Mouse (Mus musculus): ENCODE measurements around the gene Anxa7.

- no peak for TF ChIP-seq CTCF (IDR thresholded peaks at IDR 0.05; ENCODE audit: insufficient read depth, low read depth, low read length)
- TF ChIP-seq POLR2A (IDR thresholded peaks at IDR 0.05; ENCODE audit: insufficient read depth, low read depth, low read length): no peak
These were observed 254 bp upstream of the Anxa7 start for GRCm38 (mm10) chr14:20480195-20480579.
